Mouse (Mus musculus): ENCODE data around the gene Hoxb7.

DNA sequence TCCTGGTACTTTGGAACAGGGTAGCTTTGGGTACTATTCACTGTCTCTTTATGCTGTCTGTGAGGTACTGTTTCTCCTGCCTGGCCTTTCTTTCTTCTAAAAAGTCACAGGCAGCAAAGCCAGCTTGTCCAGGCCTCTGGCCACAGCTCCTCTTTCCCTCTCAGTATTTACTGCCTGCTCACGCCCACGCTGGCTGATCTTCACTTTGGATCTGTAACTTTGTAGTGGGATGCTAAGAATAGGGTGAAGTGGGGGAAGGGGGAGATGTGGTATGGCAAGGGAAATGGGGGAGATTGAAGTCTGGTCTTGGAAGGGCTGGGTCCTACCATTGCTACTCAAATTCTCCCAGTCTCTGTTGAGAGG lies 47.6 kb downstream of the Hoxb7 start:
- TF ChIP-seq HCFC1 (IDR thresholded peaks at IDR 0.05; ENCODE audit: borderline replicate concordance, insufficient read depth, low read length) (no peak), ZNF384 (IDR thresholded peaks at IDR 0.05; ENCODE audit: low read depth, low read length) (no peak), CHD2 (IDR thresholded peaks at IDR 0.05; ENCODE audit: low read depth, low read length) (no peak), MAFK (IDR thresholded peaks at IDR 0.05; ENCODE audit: insufficient read depth, low read depth, low read length) (no peak)
